Mouse (Mus musculus) liver, embryonic 16.5 days (tissue): ENCODE measurements around the gene Ankrd12. TPM values are rescaled to one million over a fixed set of nuclear protein-coding genes. Genes with fewer than 3 reads are reported as not detected.

ENCODE experiments used
- ATAC-seq: fragments of 200-750 bp; cut with Nextera tagmentation; 2 replicates; pipeline ENCODE4 v1.8.0; 2017; ENCODE audit warnings: low read depth, mild to moderate bottlenecking, moderate number of reproducible peaks, moderate library complexity
- H3K27ac ChIP-seq: fragments of 300-500 bp; sonication (generic); 2 replicates; pipeline ENCODE4 v1.5.1; 2014; ENCODE audit warnings: mild to moderate bottlenecking, low read length
- H3K27me3 ChIP-seq: fragments of 300-500 bp; sonication (generic); 2 replicates; pipeline ENCODE4 v1.6.1; 2014; ENCODE audit warnings: low read depth, low read length, mixed read lengths; ENCODE audit not compliant: control insufficient read depth, insufficient read depth
- H3K36me3 ChIP-seq: fragments of 300-500 bp; sonication (generic); 2 replicates; pipeline ENCODE4 v1.6.1; 2014; ENCODE audit warnings: mild to moderate bottlenecking; ENCODE audit not compliant: control insufficient read depth, insufficient read depth
- H3K4me1 ChIP-seq: fragments of 300-500 bp; sonication (generic); 2 replicates; pipeline ENCODE4 v1.6.1; 2014; ENCODE audit warnings: low read depth, low read length, mixed read lengths; ENCODE audit not compliant: control insufficient read depth
- H3K4me2 ChIP-seq: fragments of 300-500 bp; sonication (generic); 2 replicates; pipeline ENCODE4 v1.6.1; 2014; ENCODE audit warnings: low read depth, low read length, mixed read lengths
- H3K4me3 ChIP-seq: fragments of 300-500 bp; sonication (generic); 2 replicates; pipeline ENCODE4 v1.5.1; 2014; ENCODE audit warnings: low read depth, mild to moderate bottlenecking, low read length
- H3K9ac ChIP-seq: fragments of 300-500 bp; sonication (generic); 2 replicates; pipeline ENCODE4 v1.6.1; 2014; ENCODE audit warnings: low read depth, low read length
- H3K9me3 ChIP-seq: fragments of 300-500 bp; sonication (generic); replicated peaks from 2 replicates; pipeline ENCODE4 v1.6.1; 2016; ENCODE audit warnings: low read length; ENCODE audit not compliant: control insufficient read depth
- WGBS: fragments of 180-500 bp; shearing (Covaris S2); extraction: QIAGEN DNeasy Blood & Tissue Kit; methylation state at CpG from one replicate; pipeline ENCODE4 v1.1.7; 2014; ENCODE audit not compliant: insufficient replicate concordance; 5-methylcytosine and 5-hydroxymethylcytosine counted together
- polyA plus RNA-seq: library from polyadenylated mRNA; unstranded; fragments of >200 nt; fragmentation: Nextera tagmentation; extraction: Ambion mirVana; gene quantifications from 2 replicates; pipeline ENCODE4 v1.2.1, GENCODE M21; 2015

The Ankrd12 gene
- polyA plus RNA-seq, 1 experiment from 2014 or later: 9.1 TPM

DNA sequence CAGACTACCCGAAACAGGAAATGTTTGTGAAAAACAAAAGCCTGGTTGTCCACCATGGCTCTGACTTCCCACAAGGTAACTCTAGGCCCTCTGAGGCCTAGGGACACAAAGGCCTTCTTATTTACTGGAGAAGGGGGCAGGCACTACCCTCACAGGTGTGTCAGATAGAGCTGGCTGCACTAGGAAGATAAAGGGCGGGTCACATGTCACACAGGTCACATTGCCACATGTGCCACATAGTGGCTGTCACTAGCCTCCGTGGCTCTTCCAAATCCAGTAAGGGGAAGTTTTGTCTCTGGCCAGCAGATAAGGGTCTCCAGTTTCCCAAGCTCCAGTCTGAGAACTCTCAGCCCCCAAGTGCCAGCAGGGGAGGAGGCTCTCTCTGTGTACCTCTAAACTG, 157.7 kb downstream of the Ankrd12 start:
- no peaks in the 10 kb centered on the region for H3K27me3 ChIP-seq
- peaks cover 2% of the 10 kb centered on the region; the same call in 1 of the 2 replicates for H3K36me3 ChIP-seq
- no peak overlapping the region for H3K9ac ChIP-seq
- H3K9me3 ChIP-seq: no peaks in the 10 kb centered on the region
- WGBS: 36% methylated on average over 3 of the region's 3 CpGs
- H3K4me1 ChIP-seq: peaks cover 12% of the 10 kb centered on the region
- peak; percentile 83 for ATAC-seq
- H3K4me2 ChIP-seq: no peak overlapping the region
- no peak overlapping the region for H3K4me3 ChIP-seq
- H3K27ac ChIP-seq: no peak overlapping the region

DNA sequence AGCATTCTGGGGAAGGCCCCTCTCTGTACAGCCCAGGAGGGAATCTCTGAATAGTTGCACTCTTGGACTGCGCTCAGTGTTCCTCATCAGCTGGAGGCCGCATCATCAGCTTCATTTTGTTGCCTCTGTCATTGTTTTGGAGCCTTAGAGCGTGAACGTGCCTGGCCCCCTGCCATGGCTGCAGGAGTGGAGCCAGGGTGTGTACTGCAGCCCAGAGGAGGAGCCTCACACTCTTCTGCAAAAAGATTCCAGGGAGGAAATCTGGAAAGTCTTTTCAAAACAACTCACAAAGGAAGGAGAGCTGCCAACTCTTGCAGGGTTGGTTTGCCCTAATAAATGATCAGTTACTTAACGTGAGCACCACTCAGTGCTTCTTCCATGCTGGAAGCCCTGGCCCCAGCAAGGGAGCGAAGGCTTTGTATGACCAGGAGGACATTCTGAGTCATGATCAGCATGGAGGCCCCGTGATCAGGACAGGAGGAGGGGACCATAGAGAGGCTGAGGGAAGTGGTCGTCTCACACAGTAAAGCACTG, 160.7 kb downstream of the Ankrd12 start:
- Histone ChIP-seq H3K36me3 (no peaks in the 10 kb centered on the region), H3K27me3 (no peaks in the 10 kb centered on the region), H3K27ac (no peak overlapping the region), H3K4me3 (no peak overlapping the region), H3K4me2 (no peak overlapping the region), H3K9me3 (no peaks in the 10 kb centered on the region), H3K9ac (no peak overlapping the region), H3K4me1 (peaks cover 12% of the 10 kb centered on the region)
- WGBS: 65% methylated on average over 8 of the region's 8 CpGs
- no peak for ATAC-seq

Other genes starting within 250 kb of the Ankrd12 start
- gene Ralbp1, start 191.3 kb downstream of the Ankrd12 start, polyA plus RNA-seq: 35.4 and 37.7 TPM in 2 replicates
- gene Twsg1, start 125.9 kb downstream of the Ankrd12 start, polyA plus RNA-seq: 16.0 and 16.9 TPM in 2 replicates
- gene Ndufv2, start 24.5 kb upstream of the Ankrd12 start, polyA plus RNA-seq: 193 and 201 TPM in 2 replicates
- 14.0 and 14.8 TPM in 2 replicates for gene Washc1, start 34.5 kb upstream of the Ankrd12 start, polyA plus RNA-seq
- 5.8 and 6.3 TPM in 2 replicates for gene Ddx11, start 46.4 kb upstream of the Ankrd12 start, polyA plus RNA-seq